Mouse (Mus musculus): ENCODE results near the gene Sdhc. TPM values are rescaled to one million over a fixed set of nuclear protein-coding genes. Genes with fewer than 3 reads are reported as not detected.
A peak's percentile ranks its signal among the peaks of the same experiment; 100 is the strongest.

The Sdhc gene
- polyA plus RNA-seq, 1 experiment from 2014 or later, result 238 TPM

DNA sequence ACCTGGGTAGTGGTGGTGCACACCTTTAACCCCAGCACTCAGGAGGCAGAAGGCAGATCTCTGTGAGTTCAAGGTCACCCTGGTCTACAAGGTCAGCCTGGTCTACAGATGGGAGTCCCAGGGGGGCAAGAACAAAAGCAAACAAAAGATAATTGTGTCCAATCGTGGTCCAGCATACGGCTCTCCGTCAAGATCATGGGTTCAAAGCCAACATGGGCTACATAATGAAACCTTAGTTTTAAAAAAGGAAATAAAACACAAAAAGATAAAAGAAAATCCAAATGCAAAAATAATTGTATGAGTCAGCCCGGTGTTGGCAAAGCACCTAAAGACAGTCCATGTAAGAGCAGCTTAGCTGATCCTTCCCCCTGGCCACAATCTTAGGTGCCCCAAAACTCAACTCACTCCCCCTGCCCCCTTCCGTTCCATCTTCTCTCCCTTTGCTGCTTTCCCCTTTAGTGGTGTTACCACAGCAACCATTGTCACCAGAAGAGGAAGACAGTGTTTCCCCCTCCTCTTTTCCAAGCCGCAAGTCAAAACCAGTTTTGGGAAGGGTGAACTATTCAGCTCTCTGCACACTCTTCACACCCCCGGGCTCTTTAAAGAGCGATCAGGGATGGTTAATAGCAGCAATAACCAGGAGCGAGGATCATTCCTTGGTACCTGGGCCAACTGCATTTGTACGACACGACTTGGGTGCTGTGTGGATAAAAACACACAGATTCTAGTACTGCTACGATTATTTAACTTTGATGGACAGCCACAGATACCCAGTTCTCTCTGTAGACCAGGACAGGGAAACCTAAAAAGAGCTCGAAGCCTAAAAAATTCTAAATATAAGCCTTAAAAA is 37.7 kb upstream of the Sdhc start:
- H3K4me1 ChIP-seq (replicated peaks; ENCODE audit: control insufficient read depth, insufficient read depth), result peaks cover 4% of the 10 kb centered on the region; the same call in 1 of the 2 replicates
- no peaks in the 10 kb centered on the region for H3K36me3 ChIP-seq (ENCODE audit: control insufficient read depth, insufficient read depth, low read length)
- WGBS, result 63% methylated on average over 13 of the region's 13 CpGs
- H3K9me3 ChIP-seq (ENCODE audit: control insufficient read depth, low read length), result no peaks in the 10 kb centered on the region
- no peaks in the 10 kb centered on the region for H3K27me3 ChIP-seq (ENCODE audit: control insufficient read depth, insufficient read depth, low read length)
- no peak overlapping the region for H3K4me3 ChIP-seq (ENCODE audit: low read depth, low read length)
- TF ChIP-seq CTCF (IDR thresholded peaks at IDR 0.05; ENCODE audit: low read depth) (no peak), EP300 (optimal IDR thresholded peaks at IDR 0.05) (no peak)
- DNase-seq (ENCODE audit: low spot score) (no peak), ATAC-seq (ENCODE audit: low FRiP score, low TSS enrichment) (no peak)
- H3K27ac ChIP-seq (replicated peaks), result no peak overlapping the region
- no peak overlapping the region for H3K4me2 ChIP-seq (replicated peaks; ENCODE audit: low read depth)
- no peak overlapping the region for H3K9ac ChIP-seq (ENCODE audit: low read length)

DNA sequence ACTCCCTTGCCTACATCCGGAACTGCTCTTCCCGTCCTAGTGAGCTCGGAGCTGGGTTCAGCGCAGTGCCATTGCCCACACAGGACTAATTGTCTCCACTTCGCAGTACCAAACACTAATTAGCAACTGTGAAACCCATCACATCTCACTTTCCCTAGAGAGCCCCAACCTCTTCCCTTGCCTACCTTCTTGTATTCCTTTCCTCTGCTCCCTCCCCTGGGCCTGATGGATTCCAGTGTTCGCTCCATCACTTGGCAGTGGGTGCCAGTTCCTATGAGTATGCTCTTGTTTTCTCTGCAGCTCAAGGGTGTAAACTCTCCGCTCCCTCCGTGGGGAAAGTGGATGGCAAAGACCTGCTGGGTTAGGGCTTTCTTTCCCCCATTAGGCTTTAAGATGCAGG is 35.3 kb upstream of the Sdhc start:
- no peak for DNase-seq (ENCODE audit: low spot score)
- H3K9me3 ChIP-seq (ENCODE audit: control insufficient read depth, low read length), result no peaks in the 10 kb centered on the region

DNA sequence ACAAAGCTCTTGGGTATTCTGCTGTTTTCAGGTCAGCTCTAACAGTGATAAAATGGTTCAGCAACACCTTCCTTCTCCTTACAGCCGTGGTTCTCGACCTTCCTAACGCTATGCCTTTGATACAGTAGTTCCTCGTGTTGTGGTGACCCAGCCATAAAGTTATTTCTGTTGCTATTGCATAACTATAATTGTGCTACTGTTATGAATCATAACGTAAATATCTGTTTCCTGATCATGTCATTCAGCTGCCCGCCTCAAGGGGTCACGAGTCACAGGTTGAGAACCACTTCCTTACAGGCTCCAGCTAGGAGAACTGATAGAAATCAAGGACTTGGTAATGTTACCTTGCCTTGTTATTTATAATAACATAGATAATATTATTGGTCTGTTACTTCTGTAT is 33.9 kb upstream of the Sdhc start:
- Histone ChIP-seq H3K27me3 (ENCODE audit: control insufficient read depth, insufficient read depth, low read length) (no peaks in the 10 kb centered on the region), H3K36me3 (ENCODE audit: control insufficient read depth, insufficient read depth, low read length) (no peaks in the 10 kb centered on the region), H3K4me3 (ENCODE audit: low read depth, low read length) (no peak overlapping the region), H3K9ac (ENCODE audit: low read length) (no peak overlapping the region), H3K4me2 (replicated peaks; ENCODE audit: low read depth) (no peak overlapping the region), H3K27ac (replicated peaks) (no peak overlapping the region), H3K4me1 (replicated peaks; ENCODE audit: control insufficient read depth, insufficient read depth) (0 out of 2 replicates have a peak, but pooled peaks cover under 1% of the 10 kb centered on the region), H3K9me3 (ENCODE audit: control insufficient read depth, low read length) (no peaks in the 10 kb centered on the region)
- DNase-seq (ENCODE audit: low spot score), result peak; percentile 72
- 33% methylated on average over 7 of the region's 7 CpGs for WGBS
- TF ChIP-seq CTCF (IDR thresholded peaks at IDR 0.05; ENCODE audit: low read depth) (peak; percentile 60), EP300 (optimal IDR thresholded peaks at IDR 0.05) (no peak)
- peak; percentile 81 for ATAC-seq (ENCODE audit: low FRiP score, low TSS enrichment)

More for the DNA sequence above, 35.3 kb upstream of the Sdhc start:
- no peak overlapping the region for H3K4me2 ChIP-seq (replicated peaks; ENCODE audit: low read depth)
- no peaks in the 10 kb centered on the region for H3K27me3 ChIP-seq (ENCODE audit: control insufficient read depth, insufficient read depth, low read length)
- peaks cover 4% of the 10 kb centered on the region; the same call in 1 of the 2 replicates for H3K4me1 ChIP-seq (replicated peaks; ENCODE audit: control insufficient read depth, insufficient read depth)
- 67% methylated on average over 8 of the region's 8 CpGs for WGBS
- H3K27ac ChIP-seq (replicated peaks), result no peak overlapping the region
- no peak for ATAC-seq (ENCODE audit: low FRiP score, low TSS enrichment)
- no peak overlapping the region for H3K4me3 ChIP-seq (ENCODE audit: low read depth, low read length)
- no peak overlapping the region for H3K9ac ChIP-seq (ENCODE audit: low read length)
- TF ChIP-seq CTCF (IDR thresholded peaks at IDR 0.05; ENCODE audit: low read depth) (no peak), EP300 (optimal IDR thresholded peaks at IDR 0.05) (no peak)
- no peaks in the 10 kb centered on the region for H3K36me3 ChIP-seq (ENCODE audit: control insufficient read depth, insufficient read depth, low read length)

DNA sequence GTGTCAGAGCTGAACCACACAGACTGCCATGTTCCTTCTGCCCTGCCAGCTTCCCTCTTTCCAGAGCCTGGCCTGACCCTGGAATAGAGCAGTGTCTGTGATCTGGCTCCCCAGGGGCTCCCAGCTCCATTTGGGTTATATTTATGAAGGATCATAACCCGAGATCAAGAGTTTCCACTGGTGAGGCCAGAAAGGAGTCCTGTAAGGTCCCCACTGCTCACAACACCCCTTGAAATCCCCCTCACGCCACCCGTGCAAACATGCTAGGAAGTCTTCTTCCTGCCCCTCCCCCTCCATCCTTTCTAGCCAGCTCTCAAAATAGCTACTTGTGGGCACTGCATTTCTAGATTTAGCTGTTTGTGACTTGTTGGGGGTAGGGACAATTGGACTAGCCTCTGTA is 33.2 kb upstream of the Sdhc start:
- H3K27me3 ChIP-seq (ENCODE audit: control insufficient read depth, insufficient read depth, low read length), result no peaks in the 10 kb centered on the region
- H3K9ac ChIP-seq (ENCODE audit: low read length), result no peak overlapping the region
- WGBS, result 55% methylated on average over 3 of the region's 3 CpGs
- DNase-seq (ENCODE audit: low spot score), result no peak
- ATAC-seq (ENCODE audit: low FRiP score, low TSS enrichment), result no peak
- H3K27ac ChIP-seq (replicated peaks), result no peak overlapping the region
- no peaks in the 10 kb centered on the region for H3K9me3 ChIP-seq (ENCODE audit: control insufficient read depth, low read length)
- H3K4me1 ChIP-seq (replicated peaks; ENCODE audit: control insufficient read depth, insufficient read depth), result no peaks in the 10 kb centered on the region
- H3K4me3 ChIP-seq (ENCODE audit: low read depth, low read length), result no peak overlapping the region
- no peak overlapping the region for H3K4me2 ChIP-seq (replicated peaks; ENCODE audit: low read depth)
- TF ChIP-seq EP300 (optimal IDR thresholded peaks at IDR 0.05) (no peak), CTCF (IDR thresholded peaks at IDR 0.05; ENCODE audit: low read depth) (no peak)
- no peaks in the 10 kb centered on the region for H3K36me3 ChIP-seq (ENCODE audit: control insufficient read depth, insufficient read depth, low read length)

DNA sequence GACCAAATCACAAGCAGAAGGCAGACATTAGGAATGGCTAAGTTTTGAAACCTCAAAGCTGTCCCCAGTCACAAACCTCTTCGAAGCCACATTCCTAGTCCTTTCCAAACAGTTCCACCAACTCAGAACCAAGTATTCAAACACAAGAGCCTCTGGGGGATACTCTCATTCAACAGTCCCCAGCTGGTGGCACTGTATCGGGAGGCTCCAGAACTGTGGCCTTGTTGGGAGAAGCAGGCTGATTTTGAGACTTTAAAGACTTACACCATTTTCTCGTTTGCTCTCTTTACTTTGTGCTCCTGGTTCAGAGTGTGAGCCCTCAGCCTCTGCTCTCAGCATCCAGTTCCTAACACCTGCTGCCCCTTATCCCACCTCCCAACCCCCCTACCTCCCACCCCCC is 32.6 kb upstream of the Sdhc start:
- Histone ChIP-seq H3K27me3 (ENCODE audit: control insufficient read depth, insufficient read depth, low read length) (no peaks in the 10 kb centered on the region), H3K4me2 (replicated peaks; ENCODE audit: low read depth) (no peak overlapping the region), H3K27ac (replicated peaks) (no peak overlapping the region), H3K9me3 (ENCODE audit: control insufficient read depth, low read length) (no peaks in the 10 kb centered on the region), H3K9ac (ENCODE audit: low read length) (no peak overlapping the region), H3K4me1 (replicated peaks; ENCODE audit: control insufficient read depth, insufficient read depth) (no peaks in the 10 kb centered on the region), H3K36me3 (ENCODE audit: control insufficient read depth, insufficient read depth, low read length) (no peaks in the 10 kb centered on the region), H3K4me3 (ENCODE audit: low read depth, low read length) (no peak overlapping the region)
- no peak for ATAC-seq (ENCODE audit: low FRiP score, low TSS enrichment)
- DNase-seq (ENCODE audit: low spot score), result no peak
- TF ChIP-seq CTCF (IDR thresholded peaks at IDR 0.05; ENCODE audit: low read depth), result no peak
- TF ChIP-seq EP300 (optimal IDR thresholded peaks at IDR 0.05), result no peak
- 82% methylated on average over 3 of the region's 3 CpGs for WGBS

DNA sequence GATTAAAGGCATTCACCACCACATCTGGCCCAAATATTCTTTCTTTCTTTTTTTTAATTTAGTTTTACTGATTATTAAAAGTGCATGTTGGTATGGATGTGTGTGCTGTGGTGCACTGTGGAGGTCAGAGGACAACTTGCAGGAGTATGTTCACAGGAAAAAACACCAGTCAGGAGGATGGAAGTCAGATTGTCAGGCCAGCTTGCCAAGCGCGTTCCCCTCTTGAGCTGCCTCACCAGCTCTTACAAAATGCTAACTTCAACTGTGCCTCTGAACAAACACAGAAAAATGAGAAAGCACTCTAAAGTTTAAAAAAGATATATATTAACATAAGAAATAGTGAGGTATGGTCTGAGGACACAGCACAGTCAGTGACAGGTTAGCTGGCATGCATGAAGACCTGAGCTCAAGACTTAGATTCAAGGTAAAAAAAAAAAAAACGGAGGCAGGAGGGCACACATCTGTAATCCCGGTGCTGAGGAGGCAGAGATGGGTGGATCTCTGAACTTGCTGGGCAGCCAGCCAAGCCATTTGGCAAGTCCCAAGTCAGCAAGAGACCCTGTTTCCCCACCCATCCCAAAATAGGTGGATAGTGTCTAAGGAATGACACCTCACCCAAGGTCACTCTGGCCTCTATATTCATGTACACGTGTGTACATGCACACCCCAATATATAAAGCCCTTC is 29.2 kb upstream of the Sdhc start:
- Histone ChIP-seq H3K4me1 (replicated peaks; ENCODE audit: control insufficient read depth, insufficient read depth) (no peaks in the 10 kb centered on the region), H3K9ac (ENCODE audit: low read length) (no peak overlapping the region), H3K4me3 (ENCODE audit: low read depth, low read length) (no peak overlapping the region), H3K4me2 (replicated peaks; ENCODE audit: low read depth) (no peak overlapping the region), H3K27ac (replicated peaks) (no peak overlapping the region), H3K9me3 (ENCODE audit: control insufficient read depth, low read length) (no peaks in the 10 kb centered on the region), H3K36me3 (ENCODE audit: control insufficient read depth, insufficient read depth, low read length) (no peaks in the 10 kb centered on the region), H3K27me3 (ENCODE audit: control insufficient read depth, insufficient read depth, low read length) (no peaks in the 10 kb centered on the region)
- WGBS, result 57% methylated on average over 5 of the region's 5 CpGs
- DNase-seq (ENCODE audit: low spot score) (no peak), ATAC-seq (ENCODE audit: low FRiP score, low TSS enrichment) (no peak)
- TF ChIP-seq EP300 (optimal IDR thresholded peaks at IDR 0.05) (no peak), CTCF (IDR thresholded peaks at IDR 0.05; ENCODE audit: low read depth) (no peak)
